Mouse (Mus musculus) right cerebral cortex, postnatal 25 days (tissue): Measurements from ENCODE around the gene Ppa1.

Source experiments
- DNase-seq: peaks from one replicate; pipeline ENCODE4 v3.0.0; 2022

The Ppa1 gene

GRCm38 (mm10) chr10:61696560-61696823 lies 48.1 kb downstream of the Ppa1 start:
- no peak for DNase-seq

DNA sequence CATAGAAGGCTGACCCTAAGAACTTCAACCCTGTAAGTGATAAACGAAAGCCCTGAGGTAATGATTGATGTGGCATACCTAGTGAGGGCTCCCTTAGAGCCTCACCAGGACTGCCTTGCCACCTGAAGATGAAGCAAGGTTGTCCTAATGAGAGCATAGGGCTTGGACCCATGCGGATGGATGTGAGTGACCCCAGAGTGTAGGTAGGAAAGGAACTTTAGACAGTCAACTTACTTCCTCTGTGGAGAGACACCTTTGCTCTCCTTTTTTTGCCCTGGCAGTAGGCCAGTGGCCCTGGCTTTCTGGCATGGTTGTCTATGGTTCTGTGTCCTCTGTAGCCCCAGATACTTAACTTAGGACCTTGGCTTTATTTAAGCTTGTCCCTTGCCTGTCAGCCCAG lies 48.7 kb downstream of the Ppa1 start:
- DNase-seq, result no peak

DNA sequence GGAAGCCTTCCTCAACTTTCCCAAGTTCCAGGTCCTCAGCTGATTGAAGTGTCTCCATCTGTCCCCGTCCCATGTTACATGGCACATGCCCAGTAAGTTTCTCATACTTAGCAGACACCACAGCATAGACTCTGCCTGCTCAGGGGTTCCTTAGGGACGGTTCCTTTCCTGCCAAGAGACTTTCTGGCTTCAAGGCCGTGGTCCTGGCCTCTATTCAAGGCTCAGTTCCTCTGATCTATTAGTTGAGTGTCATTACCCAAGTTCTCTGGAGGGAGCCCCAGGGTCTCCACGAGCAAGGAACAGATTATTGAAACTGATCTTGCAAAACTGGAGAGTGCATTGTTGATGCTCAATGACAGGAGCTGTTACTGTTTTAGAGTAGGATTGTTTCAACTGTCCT lies 56.3 kb downstream of the Ppa1 start:
- DNase-seq, result no peak

DNA sequence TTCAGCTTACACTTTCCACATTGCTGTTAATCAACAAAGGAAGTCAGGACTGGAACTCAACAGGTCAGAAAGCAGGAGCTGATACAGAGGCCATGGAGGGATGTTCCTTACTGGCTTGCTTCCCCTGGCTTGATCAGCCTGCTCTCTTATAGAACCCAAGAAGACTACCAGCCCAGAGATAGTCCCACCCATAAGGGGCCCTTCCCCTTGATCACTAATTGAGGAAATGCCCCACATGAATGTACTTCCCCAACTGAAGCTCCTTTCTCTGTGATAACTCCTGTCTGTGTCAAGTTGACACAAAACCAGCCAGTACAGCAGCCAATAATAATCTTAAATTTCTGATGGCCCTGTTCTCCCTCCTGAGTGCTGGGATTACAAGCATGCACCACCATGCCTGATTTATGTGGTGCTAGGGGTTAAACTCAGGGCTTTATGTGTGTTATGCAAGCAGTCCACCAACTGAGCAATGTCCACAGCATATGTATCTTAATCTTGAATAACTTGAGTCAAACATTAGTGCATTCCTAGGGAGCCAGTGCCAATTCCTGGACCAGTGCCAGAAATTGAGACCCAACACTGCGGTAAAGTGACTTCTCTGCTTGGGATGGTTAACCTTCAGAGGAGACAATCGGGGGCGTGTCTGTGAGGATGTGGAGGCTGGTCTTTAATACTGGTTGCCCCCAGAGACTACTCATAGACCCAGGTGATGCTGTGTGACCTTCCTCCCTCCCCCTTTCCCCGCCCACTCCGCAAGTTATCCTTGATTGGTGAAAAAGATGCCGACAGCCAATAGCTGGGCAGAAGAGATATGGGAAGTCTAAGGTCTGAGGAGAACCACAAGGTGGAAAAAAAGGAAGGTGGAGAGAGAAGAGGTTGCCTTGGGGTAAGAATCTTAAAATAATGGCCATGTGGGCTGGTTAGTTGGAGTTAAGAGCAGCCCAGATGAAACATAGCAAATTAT lies 58.3 kb downstream of the Ppa1 start:
- no peak for DNase-seq

GRCm38 (mm10) chr10:61713601-61714000 lies 65.2 kb downstream of the Ppa1 start:
- no peak for DNase-seq

DNA sequence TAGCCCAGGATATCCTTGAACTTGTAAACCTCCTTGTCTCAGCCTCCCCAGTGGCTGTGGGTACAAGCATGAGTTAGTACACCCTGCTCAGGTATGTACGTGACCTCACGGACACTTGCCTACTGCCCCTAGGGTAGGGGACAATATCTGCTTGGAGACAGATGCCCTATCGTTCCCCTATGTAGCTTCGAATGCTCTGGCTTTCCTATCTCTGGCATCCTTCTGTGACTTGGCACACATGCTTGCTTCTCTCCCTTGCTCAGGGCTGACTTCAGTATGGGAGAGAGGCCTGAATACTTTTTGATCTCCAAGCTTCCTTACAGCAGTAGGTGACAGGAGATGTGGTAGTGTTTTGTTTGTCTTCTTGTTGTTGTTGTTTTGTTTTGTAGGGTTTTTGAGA lies 65.8 kb downstream of the Ppa1 start:
- DNase-seq, result no peak

DNA sequence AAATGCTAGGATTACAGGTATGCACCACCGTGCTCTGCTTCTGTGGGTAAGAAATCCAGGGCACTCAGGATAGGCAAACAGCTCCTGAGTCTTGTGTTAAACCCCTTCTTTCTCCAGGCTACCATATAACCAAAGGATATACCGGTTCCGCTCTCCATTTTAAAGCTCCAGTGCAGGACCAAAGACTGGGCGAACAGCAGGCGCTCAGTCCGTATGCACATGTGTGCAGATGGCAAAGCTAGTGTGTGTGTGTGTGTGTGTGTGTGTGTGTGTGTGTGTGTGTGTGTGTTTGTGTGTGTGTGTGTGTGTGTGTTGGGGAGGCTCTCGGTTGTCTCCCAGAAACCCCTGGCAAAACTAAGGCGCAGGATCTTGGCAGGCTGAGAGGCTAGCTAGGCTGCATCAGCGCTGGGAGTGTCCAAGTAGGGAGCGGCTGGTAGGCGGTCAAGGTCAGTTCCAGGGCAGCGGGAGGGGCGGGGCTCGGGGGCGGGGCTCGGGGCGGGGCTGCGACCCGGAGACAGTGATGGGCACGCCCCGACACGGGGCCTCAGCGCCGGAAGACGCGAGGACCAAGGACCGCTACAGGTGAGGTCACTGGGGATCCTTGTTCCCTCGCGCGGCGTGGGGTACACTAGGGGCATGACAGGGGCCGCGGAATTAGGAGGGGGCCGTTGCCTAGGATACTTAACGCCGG lies 66.6 kb downstream of the Ppa1 start, which contains the start of gene Aifm2:
Aifm2 (plus strand) TSS at position 493 of the 691 bp plus-strand sequence.
- no peak for DNase-seq

DNA sequence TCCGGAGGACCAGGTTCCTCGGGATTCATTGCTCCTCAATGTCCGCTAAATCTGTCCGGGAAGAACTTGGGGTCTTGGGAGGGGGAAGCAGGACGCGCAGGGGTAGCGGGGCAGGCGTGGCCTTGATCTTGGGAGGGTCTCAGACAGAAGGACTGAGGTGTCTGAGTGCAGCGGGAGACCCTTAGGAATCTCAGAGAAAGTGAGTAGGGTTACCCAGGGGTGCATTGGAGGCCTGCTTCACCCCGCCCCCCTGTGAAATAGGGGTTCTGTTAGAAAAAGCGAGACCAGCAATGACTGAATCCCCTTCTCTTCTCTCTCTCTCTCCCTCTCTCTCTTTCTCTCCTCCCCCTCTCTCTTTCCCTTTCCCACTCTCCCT lies 67.1 kb downstream of the Ppa1 start:
- no peak for DNase-seq

DNA sequence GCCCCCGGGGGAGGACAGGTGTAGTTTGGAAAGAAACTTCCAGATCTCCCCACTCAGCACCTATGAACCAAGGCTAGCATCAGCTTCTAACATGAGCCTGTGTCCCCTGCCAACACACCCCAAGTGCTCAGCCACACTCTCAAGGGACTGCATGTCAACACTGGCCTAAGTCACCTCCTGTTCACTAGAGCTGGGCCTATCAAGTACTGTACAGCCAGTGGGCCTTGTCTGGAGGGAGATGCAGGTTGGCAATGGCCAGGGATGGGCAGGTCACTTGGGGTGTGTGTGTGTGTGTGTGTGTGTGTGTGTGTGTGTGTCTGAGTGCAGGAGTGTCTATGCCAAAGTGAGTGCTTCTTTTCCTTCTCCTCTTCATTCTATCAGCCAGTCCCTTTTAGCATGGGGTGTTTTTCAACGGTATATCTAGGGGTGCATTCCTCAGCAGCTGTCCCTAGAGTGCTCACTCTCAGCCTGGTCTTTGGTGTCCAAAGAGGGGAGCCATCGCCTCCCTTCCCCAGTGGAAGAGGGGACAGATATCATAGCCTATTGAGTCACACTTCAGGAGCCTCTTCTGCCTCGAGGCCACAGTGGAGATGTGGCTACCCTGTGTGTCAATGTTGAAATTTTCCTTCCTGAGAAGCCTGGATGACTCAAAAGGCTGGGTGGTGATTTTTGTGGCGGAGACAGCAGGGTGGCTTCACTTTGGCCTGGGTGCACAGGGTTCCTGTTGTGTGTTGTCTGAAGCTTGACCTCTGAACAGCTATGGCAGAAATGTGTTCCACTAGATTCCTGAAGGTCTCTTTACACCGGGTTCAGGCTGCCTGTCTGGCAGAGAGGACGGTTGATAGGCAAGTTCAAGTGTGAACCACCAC lies 67.9 kb downstream of the Ppa1 start:
- no peak for DNase-seq

- DNase-seq, result no peak
These were observed 69.3 kb downstream of the Ppa1 start for GRCm38 (mm10) chr10:61717406-61718296.

DNA sequence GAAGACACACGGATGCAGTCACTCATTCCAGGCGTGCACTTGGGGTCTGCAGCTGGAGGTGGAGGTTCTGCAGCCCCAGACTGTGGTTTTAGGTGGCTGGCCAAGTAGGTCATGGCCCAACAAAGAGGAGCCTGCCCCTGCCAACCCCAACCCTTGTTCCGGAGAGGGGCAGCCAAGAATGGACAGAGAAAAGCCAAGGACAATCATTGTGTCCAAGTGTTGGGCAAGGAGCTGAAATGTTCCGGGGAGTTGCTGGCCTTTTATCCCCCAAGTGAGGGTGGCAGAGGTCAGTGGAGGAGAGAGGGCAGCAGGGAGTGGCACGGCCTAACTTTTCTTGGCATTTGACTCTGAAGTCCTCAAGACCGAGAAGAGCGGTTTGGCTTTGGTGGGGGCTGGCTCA lies 72.0 kb downstream of the Ppa1 start:
- DNase-seq, result no peak

DNA sequence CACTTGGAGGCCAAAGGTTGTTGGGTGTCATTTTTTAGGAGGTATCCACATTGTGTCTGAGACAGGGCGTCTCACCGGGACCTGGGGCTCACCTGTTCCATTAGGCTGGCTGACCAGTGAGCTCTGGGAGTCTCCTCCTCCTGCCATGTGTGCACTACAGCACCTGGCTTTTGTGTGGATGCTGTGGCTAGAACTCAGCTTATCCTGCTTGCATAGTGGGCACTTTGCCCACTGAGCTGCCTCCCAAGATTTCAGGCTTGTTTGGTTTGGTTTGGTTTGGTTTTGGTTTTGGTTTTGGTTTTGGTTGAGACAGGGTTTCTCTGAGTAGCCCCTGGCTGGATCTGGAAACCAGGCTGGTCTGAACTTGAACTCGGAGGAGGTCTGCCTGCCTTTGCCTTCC lies 73.9 kb downstream of the Ppa1 start:
- no peak for DNase-seq

- no peak for DNase-seq
These were observed 74.9 kb downstream of the Ppa1 start for GRCm38 (mm10) chr10:61723271-61723670.
